Mouse (Mus musculus) MEL (cell line): ENCODE data around the gene Cbx8.
A peak's percentile ranks its signal among the peaks of the same experiment; 100 is the strongest.

Experiments
- BHLHE40 ChIP-seq: IDR thresholded peaks from 2 replicates; pipeline ENCODE4 v1.6.1; 2012; ENCODE audit warnings: low read depth, mild to moderate bottlenecking, inconsistent platforms, low read length, improper control_type of control experiment, borderline replicate concordance
- CHD1 ChIP-seq: IDR thresholded peaks from 2 replicates; pipeline ENCODE4 v1.6.1; 2012; ENCODE audit warnings: low read depth, mild to moderate bottlenecking, inconsistent platforms, low read length, improper control_type of control experiment
- CTCF ChIP-seq, 3 experiments: IDR thresholded peaks in 2 of 3; conservative IDR thresholded peaks in 1 of 3; 2 replicates each; pipeline ENCODE4 v1.5.1; 2011 to 2012; ENCODE audit warnings: low read length in 3 of 3, low read depth in 2 of 3, mild to moderate bottlenecking in 2 of 3, improper control_type of control experiment in 1 of 3, inconsistent platforms in 1 of 3, mixed read lengths in 1 of 3, moderate library complexity in 1 of 3; ENCODE audit not compliant: control insufficient read depth in 1 of 3, insufficient read depth in 1 of 3, poor library complexity in 1 of 3, severe bottlenecking in 1 of 3
- EP300 ChIP-seq, 2 experiments: IDR thresholded peaks; 2 replicates each; pipeline ENCODE4 v1.6.1; 2011; ENCODE audit warnings: improper control_type of control experiment in 2 of 2, low read length in 2 of 2, low read depth in 1 of 2, mild to moderate bottlenecking in 1 of 2
- ETS1 ChIP-seq: IDR thresholded peaks from 2 replicates; pipeline ENCODE4 v1.6.1; 2012; ENCODE audit warnings: low read depth, mild to moderate bottlenecking, inconsistent platforms, low read length, improper control_type of control experiment, moderate library complexity
- GABPA ChIP-seq: IDR thresholded peaks from 2 replicates; pipeline ENCODE4 v1.6.1; 2012; ENCODE audit warnings: low read depth, mild to moderate bottlenecking, inconsistent platforms, low read length, improper control_type of control experiment, moderate library complexity
- GATA1 ChIP-seq: IDR thresholded peaks from 2 replicates; pipeline ENCODE4 v1.6.1; 2011; ENCODE audit warnings: low read depth, low read length, improper control_type of control experiment
- MAX ChIP-seq: IDR thresholded peaks from 2 replicates; pipeline ENCODE4 v1.6.1; 2011; ENCODE audit warnings: low read length, improper control_type of control experiment
- NELFE ChIP-seq: IDR thresholded peaks from 2 replicates; pipeline ENCODE4 v1.6.1; 2011; ENCODE audit warnings: low read depth, low read length, improper control_type of control experiment
- POLR2A ChIP-seq, 2 experiments: IDR thresholded peaks; 2 replicates each; pipeline ENCODE4 v1.6.1; 2011 to 2012; ENCODE audit warnings: low read length in 2 of 2, mild to moderate bottlenecking in 2 of 2, control low read depth in 1 of 2, improper control_type of control experiment in 1 of 2, low read depth in 1 of 2, moderate library complexity in 1 of 2; ENCODE audit not compliant: control insufficient read depth in 1 of 2, insufficient read depth in 1 of 2, poor library complexity in 1 of 2
- RAD21 ChIP-seq: IDR thresholded peaks from 2 replicates; pipeline ENCODE4 v1.6.1; 2011; ENCODE audit warnings: mild to moderate bottlenecking, low read depth, low read length, improper control_type of control experiment
- TCF12 ChIP-seq: IDR thresholded peaks from 2 replicates; pipeline ENCODE4 v1.6.1; 2014; ENCODE audit warnings: low read depth, mild to moderate bottlenecking, inconsistent platforms, low read length, improper control_type of control experiment, moderate library complexity
- USF1 ChIP-seq: IDR thresholded peaks from 2 replicates; pipeline ENCODE4 v1.6.1; 2014; ENCODE audit warnings: low read depth, mild to moderate bottlenecking, inconsistent platforms, low read length, improper control_type of control experiment, moderate library complexity

GRCm38 (mm10) chr11:119000877-119001276 is 39.9 kb downstream of the Cbx8 start:
- no peak for TF ChIP-seq TCF12
- peak; percentile 13 to 26 (median 22); a peak in 2 of 6 replicates for TF ChIP-seq CTCF (IDR thresholded peaks at IDR 0.05 in 2 of 3, conservative IDR thresholded peaks at IDR 0.05 in 1 of 3; ENCODE audit: control insufficient read depth in 1 of 3, insufficient read depth in 1 of 3, low read depth in 2 of 3, low read length in 3 of 3, poor library complexity in 1 of 3, severe bottlenecking in 1 of 3)
- no peak for TF ChIP-seq BHLHE40
- no peak for TF ChIP-seq POLR2A (IDR thresholded peaks at IDR 0.05; ENCODE audit: control insufficient read depth in 1 of 2, insufficient read depth in 1 of 2, low read depth in 1 of 2, low read length in 2 of 2, poor library complexity in 1 of 2)
- TF ChIP-seq ETS1 = no peak
- TF ChIP-seq GABPA = no peak
- no peak for TF ChIP-seq MAX
- no peak for TF ChIP-seq EP300 (IDR thresholded peaks at IDR 0.05; ENCODE audit: low read depth in 1 of 2, low read length in 2 of 2)
- TF ChIP-seq NELFE = no peak
- no peak for TF ChIP-seq GATA1
- TF ChIP-seq RAD21 = no peak
- no peak for TF ChIP-seq CHD1
- no peak for TF ChIP-seq USF1
